Comparison of ENCODE assay signal across 8 mouse cellular contexts in genomic region chr6:71494341-71495020, GRCm38 (mm10). TPM values are rescaled to one million over a fixed set of nuclear protein-coding genes. Genes with fewer than 3 reads are reported as not detected.
DNase-seq lines count a peak whose midpoint lies in the region; ATAC-seq and TF ChIP-seq lines count a peak whose summit lies in the region.

No protein-coding gene starts in this region.

- peak; percentile 10; the same call in 1 of the 2 replicates for TF ChIP-seq CTCF in hindbrain, postnatal 0 days (IDR thresholded peaks at IDR 0.05; ENCODE audit: low read depth)

- no peaks in the 10 kb centered on the region for H3K27me3 ChIP-seq in hindbrain, postnatal 0 days (ENCODE audit: insufficient read depth, low read length)

- H3K9me3 ChIP-seq in hindbrain, postnatal 0 days (ENCODE audit: low read length): no peaks in the 10 kb centered on the region

- peaks cover 7% of the 10 kb centered on the region; the same call in 1 of the 2 replicates for H3K4me1 ChIP-seq in hindbrain, postnatal 0 days (ENCODE audit: insufficient read depth, low read length)

- peak overlapping the region; percentile 99 for H3K9ac ChIP-seq in hindbrain, postnatal 0 days (replicated peaks; ENCODE audit: low read length)

- peak; percentile 49 for ATAC-seq in frontal cortex, adult (ENCODE audit: low TSS enrichment)
- ATAC-seq in hindbrain, postnatal 0 days: peak; percentile 51
- peak; percentile 39 for ATAC-seq in megakaryocyte-erythroid progenitor cell, adult 5-6 weeks (replicated peaks; ENCODE audit: low FRiP score, low TSS enrichment, poor library complexity, severe bottlenecking)

- H3K4me3 ChIP-seq in hindbrain, postnatal 0 days (ENCODE audit: low read length): peak overlapping the region; percentile 91

- peak; percentile 70 to 76 for DNase-seq in spleen, postnatal 10 days (ENCODE audit: low spot score in 2 of 2)
- DNase-seq in spleen, adult 12 weeks (ENCODE audit: low spot score): no peak
- peak; percentile 73 for DNase-seq in cerebellum, adult 9-10 months
- DNase-seq in hindbrain, postnatal 0 days (ENCODE audit: low spot score): peak; percentile 55
- DNase-seq in left cerebral cortex, postnatal 25 days (ENCODE audit: low spot score in 2 of 2): peak; percentile 47 to 54
- DNase-seq in right cerebral cortex, postnatal 14 days: peak; percentile 39

- intact Hi-C loops in left cerebral cortex, postnatal 25 days (cut with DNase I): loop anchor here (5.0 to 10.0 kb wide), 2 partner anchors 222 to 310 kb away; partner anchors contain the start of gene Krcc1

- peak overlapping the region; percentile 75 for H3K4me2 ChIP-seq in hindbrain, postnatal 0 days (ENCODE audit: low read depth, low read length)

- under 1% methylated on average over 43 of the region's 46 CpGs for WGBS in hindbrain, postnatal 0 days

- H3K27ac ChIP-seq in hindbrain, postnatal 0 days: peak overlapping the region; percentile 99

- no peaks in the 10 kb centered on the region for H3K36me3 ChIP-seq in hindbrain, postnatal 0 days (ENCODE audit: insufficient read depth, low read length)

RNA-seq across cellular contexts. Expression of gene Rnf103, which starts 0.8 kb away (rescaled TPM):
- total RNA-seq in hindbrain, postnatal 0 days (2014; rRNA removed): 27.9 and 30.4 TPM in 2 replicates
- 23.2 and 25.5 TPM in 2 replicates for polyA plus RNA-seq in hindbrain, postnatal 0 days (2015; fragmentation: Nextera tagmentation; extraction: Ambion mirVana)
- 10 to 100 TPM; 49.8 to 54.0 TPM for total RNA-seq in left cerebral cortex, postnatal 25 days (2021)
- total RNA-seq in megakaryocyte-erythroid progenitor cell, adult 5-6 weeks (2014; fragmentation: Nextera tagmentation): 5.7 and 12.9 TPM in 2 replicates
- 6.8 and 13.4 TPM in 2 replicates for total RNA-seq in megakaryocyte-erythroid progenitor cell, adult 5-6 weeks (2017)

RNA-seq across cellular contexts. Expression of gene Chmp3, which starts 49.1 kb away (rescaled TPM):
- total RNA-seq in hindbrain, postnatal 0 days (2014; rRNA removed): 42.4 and 43.6 TPM in 2 replicates
- polyA plus RNA-seq in hindbrain, postnatal 0 days (2015; fragmentation: Nextera tagmentation; extraction: Ambion mirVana): 52.2 and 57.9 TPM in 2 replicates
- 100 to 1,000 TPM in 1 of 2 experiments, 10 to 100 TPM in 1; 93.8 to 103 TPM for total RNA-seq in left cerebral cortex, postnatal 25 days (2021)
- 46.1 and 47.3 TPM in 2 replicates for total RNA-seq in megakaryocyte-erythroid progenitor cell, adult 5-6 weeks (2014; fragmentation: Nextera tagmentation)
- 99.9 and 113 TPM in 2 replicates for total RNA-seq in megakaryocyte-erythroid progenitor cell, adult 5-6 weeks (2017)

RNA-seq across cellular contexts. Expression of gene Rmnd5a, which starts 54.0 kb away (rescaled TPM):
- total RNA-seq in hindbrain, postnatal 0 days (2014; rRNA removed): 44.9 and 46.1 TPM in 2 replicates
- polyA plus RNA-seq in hindbrain, postnatal 0 days (2015; fragmentation: Nextera tagmentation; extraction: Ambion mirVana): 8.6 TPM in 2 replicates
- total RNA-seq in left cerebral cortex, postnatal 25 days (2021): 100 to 1,000 TPM in 1 of 2 experiments, 10 to 100 TPM in 1; 96.3 to 108 TPM
- total RNA-seq in megakaryocyte-erythroid progenitor cell, adult 5-6 weeks (2014; fragmentation: Nextera tagmentation): 31.3 and 40.0 TPM in 2 replicates
- total RNA-seq in megakaryocyte-erythroid progenitor cell, adult 5-6 weeks (2017): 42.5 and 99.0 TPM in 2 replicates
